Mouse (Mus musculus) brain, embryonic 14.5 days (tissue): ENCODE measurements around the gene Fut2.

Source experiments
- CTCF ChIP-seq: fragments of 200-500 bp; IDR thresholded peaks from 2 replicates; pipeline ENCODE4 v1.5.1; 2012; ENCODE audit warnings: inconsistent platforms, mild to moderate bottlenecking, moderate library complexity, borderline replicate concordance; ENCODE audit not compliant: insufficient read depth, insufficient read length; ENCODE audit errors: extremely low read depth
- POLR2A ChIP-seq: fragments of 200-500 bp; IDR thresholded peaks from 2 replicates; pipeline ENCODE4 v1.6.1; 2012; ENCODE audit warnings: mild to moderate bottlenecking, inconsistent platforms, borderline replicate concordance; ENCODE audit not compliant: poor library complexity, insufficient read depth, insufficient read length, severe bottlenecking; ENCODE audit errors: extremely low read depth

DNA sequence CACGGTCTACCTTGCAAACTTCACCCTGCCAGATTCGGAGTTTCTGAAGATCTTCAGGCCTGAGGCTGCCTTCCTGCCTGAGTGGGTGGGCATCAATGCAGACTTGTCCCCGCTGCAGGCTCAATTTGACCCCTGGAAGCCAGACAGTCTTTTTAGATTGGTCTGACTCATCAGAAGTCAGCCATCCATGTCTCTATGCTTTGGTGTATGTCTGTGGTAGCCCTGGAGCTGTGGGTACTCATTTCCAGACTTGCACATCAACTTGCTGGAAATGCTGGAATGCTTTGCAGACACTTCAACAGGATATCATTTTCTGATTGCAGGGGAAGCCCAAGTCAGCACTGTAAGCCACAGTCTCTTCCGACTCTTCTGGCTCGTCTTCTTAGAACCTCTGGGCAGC lies 46.6 kb downstream of the Fut2 start:
- TF ChIP-seq POLR2A = no peak
- TF ChIP-seq CTCF = no peak
